Mouse (Mus musculus) induced T-regulatory cell, adult 2 months (primary cell): ENCODE results near the gene Lsg1.
A peak's percentile ranks its signal among the peaks of the same experiment; 100 is the strongest.

Experiments
- DNase-seq: peaks from one replicate; pipeline ENCODE4 v3.0.0-alpha.2; 2012; ENCODE audit warnings: low read depth

The Lsg1 gene

DNA sequence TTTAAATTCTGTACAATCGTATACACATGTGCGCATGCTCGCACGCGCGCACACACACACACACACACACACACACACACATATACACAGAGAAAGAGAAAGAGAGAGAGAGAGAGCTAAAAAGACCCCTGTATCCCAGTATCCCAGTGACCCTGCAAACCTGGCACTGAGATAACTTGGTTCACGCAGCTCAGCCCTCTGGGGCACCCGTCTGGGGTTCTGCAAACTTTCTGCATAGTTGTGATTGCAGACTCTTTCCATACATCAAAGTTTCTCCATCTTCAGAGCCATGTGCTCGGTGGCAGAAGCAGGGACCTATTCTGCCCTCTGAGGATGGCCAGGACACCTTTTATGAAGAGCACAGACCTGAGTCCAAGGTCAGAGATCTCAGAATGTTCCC, 70.4 kb downstream of the Lsg1 start:
- no peak for DNase-seq

DNA sequence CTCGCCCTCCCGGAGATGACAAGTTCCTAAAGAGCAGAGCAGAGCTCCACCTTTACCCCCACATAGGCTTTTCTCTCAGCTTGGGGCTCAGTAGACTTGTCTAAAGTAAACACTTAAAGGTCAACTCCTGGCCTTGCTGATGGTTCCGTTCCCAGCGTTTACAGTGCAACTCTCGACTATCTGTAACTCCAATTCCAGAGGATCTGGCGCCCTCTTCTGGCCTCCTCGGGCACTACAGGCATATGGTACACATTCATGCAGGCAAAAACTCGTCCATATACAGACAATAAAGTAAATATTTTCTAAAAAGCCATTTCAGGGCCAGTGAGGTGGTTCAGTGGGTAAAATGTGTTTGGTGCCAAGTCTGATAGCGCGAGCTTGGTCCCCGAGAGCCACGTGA, 72.0 kb downstream of the Lsg1 start:
- peak; percentile 77 for DNase-seq

DNA sequence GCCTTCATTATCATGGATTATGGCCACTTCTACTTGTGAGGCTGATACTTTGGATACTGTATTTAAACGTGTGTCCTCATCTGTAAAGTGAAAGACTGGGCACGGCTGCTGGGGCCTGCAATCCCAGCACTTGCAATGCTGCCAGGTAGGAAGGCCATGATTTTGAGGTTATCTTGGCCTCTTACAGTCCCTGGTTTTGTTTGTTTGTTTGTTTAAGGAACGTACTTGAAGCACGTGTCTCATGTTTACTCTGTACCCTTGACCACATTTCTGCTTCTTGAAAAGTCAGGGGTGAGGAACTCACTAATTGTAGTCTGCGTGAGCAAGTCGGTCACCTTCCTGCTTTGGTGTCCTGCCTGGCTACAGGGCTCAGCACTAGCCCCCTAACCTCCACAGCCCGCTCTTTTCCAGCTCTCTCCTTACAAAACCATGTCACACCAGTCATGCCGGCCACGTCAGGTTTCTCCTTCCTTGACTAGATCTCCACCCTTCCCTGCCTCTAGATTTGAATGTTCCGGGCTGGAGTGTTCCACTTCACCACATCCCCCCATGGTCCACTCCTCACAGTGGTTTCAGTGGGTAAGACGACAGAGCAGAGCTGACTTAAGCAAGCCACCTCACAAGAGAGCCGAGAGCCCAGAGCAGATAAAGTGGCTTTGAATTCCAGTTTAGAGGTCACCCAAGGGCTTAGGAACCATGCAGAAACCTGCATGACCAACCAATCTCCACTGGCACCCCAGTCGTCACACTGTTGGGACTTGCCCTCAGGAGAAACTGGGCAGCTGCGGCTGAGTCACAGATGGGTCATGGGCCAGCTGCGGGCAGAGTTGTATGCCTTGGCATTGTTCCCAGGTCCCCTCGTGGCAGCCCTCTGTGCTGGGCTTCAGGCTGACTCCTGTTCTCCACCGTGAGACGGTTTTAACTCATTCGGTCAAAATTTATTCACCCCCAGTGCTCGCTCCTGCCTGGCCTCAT, 74.1 kb downstream of the Lsg1 start:
- DNase-seq: no peak

DNA sequence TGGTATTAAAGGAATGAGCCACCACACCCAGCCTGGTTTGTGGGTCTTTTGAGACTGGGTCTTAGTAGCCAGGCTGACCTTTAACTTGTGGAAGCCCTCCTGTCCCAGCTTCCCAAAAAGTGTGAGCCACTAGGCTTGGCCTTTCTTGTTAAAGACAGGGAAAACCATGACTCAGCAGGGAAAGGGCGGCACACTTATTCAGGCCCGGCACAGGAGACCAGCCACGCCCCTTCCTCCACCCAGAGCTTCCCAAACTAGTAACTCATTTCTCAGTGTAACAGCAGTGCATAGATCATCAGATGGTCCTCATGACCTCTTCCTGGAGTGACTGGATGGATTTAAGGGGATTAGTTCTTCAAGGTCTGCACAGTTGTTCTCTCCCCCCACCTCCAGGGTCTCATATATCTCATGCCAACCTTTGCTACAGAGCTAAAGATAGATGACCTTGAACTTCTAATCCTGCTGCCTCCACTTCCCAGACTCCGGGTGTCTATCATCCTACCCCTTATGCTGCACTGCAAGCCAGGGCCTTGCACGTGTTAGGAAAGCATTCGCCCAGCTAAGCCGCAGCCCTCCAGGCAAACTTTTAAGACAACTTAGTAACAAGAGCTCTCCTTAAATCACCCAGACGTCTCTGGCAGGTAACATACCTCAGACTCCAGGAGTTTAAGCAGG, 74.9 kb downstream of the Lsg1 start:
- no peak for DNase-seq

DNA sequence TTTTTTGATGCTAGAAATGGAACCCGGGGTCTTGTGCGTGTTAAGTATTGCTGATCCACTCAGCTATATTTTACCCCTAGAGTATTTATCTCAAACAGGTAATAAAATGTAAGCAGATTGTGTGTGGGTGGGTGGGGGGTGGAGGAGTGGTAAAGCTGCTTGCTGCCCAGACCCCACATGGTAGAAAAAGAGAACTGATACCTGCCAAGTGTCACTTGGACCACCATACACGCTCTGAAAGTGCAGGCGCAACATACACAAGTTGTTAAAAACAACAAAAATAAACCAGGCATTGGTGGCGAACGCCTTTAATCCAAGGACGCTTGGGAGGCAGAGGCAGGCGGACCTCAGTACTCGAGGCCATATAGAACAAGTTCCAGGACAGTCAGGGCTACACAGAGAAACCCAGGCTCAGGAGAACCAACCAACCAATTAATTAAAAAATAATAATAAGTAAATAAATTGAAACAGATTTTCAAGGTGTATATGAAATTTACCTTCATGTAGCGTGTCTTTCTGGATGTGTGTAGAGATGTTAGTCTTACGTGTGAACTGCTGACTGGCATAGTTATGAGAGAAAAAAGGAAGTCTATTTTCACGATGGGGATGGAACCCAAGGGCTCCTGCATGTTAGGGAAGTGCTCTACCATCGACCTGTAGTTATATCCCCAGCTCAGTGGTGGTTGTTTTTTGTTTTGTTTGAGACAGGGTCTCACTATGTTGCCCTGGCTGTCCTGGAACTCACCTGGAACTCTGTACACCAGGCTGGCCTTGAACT, 75.6 kb downstream of the Lsg1 start:
- no peak for DNase-seq

DNA sequence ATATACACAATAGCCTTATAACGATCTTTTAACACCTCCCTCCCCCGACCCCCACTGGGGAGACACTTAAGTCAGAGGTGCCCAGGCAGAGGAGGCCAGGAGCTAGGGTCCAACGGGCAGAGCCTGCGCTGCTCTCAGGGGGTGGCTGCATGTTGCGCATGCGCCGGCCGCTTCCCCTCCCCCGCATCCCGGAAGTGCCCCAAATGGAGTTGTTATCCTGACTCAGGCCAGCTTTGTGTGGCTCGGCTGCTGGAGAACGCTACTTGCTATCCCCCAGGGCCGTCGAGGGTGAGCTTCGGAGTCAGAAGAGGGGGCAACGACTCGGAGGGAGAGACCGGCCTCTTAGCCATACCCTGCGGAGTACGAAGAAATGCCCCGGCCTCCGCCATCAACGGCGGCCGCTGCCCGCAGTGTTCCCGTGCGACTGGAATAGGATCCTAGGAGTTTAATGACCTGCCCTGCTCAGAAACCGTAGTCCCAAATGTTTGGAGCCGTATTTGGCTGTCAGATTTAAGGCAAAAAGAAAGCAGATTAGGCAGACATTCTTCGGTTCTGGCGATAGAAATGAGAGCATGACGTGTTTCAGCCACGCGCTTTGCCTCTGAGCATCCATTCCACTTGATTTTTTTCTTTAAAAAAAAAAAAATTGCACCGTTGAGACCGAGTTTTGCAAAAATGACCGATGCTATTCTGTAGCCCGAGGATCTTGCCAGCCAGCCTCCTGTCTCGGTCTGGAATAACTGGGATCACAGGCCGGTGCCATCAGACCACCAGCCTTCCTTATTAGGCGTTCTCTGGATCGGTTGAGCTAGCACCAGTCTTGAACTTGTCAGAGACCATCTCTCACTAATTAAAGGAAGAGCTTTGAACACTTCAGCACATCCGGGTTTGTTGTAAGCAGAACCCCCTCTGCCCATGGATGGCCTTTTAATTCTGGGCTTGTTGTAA, 76.6 kb downstream of the Lsg1 start:
- peak; percentile 94 for DNase-seq
